Mouse (Mus musculus) frontal cortex, postnatal 25 days (tissue): ENCODE measurements at regions not wholly inside any gene's neighbourhood (a gene's known extent, or its start where the extent isn't known, plus 50 kb on each side); places are given as distances from the start of the nearest gene placed in this dataset.
A peak's percentile ranks its signal among the peaks of the same experiment; 100 is the strongest.

Experiments used
- DNase-seq, 2 experiments: peaks; one replicate each; pipeline ENCODE4 v3.0.0; 2022; ENCODE audit warnings: low spot score in 2 of 2

DNA sequence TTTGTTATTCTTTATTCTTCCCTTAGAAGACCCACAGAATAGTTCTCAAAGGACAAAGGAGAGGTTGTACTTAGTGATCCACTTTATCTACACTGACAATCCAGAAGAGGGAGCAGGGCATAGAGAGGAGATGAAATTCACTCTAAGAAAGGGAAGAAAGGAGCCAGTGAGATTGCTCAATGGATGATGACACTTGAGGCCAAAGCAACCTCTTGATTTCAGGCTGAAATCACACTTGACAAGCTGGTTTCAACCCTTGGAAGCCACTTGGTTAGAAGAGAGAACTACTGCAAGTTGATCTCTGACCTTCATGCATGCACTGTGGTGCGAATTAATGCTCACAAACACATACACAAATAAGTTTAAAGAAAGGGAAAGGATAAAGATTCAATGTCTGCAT lies 66.5 kb downstream of the Ccnl1 start:
- no peak for DNase-seq

- no peak for DNase-seq
These were observed 66.9 kb downstream of the Ccnl1 start for GRCm38 (mm10) chr3:65891139-65891538.

DNA sequence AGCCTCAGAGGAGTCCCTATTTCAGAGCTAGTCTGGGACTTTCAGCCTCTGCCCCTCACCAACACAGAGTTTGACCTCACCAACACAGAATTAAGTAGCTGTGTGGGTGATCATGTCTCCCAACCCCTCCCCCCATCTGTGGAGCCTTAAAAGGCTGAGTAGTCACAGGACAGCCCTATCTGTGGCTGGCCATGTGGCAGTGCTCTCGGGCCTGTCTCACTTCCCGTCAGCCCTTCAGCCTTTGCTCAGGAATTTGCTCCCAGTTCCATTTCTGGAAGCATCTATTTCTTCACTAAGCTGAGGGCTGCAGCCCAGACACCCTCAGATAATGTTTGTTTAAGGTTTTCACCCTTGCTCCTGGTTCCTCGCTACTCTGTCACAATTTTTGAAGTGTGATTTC lies 69.1 kb downstream of the Ccnl1 start:
- DNase-seq, result no peak

- peak; percentile 31 to 48 for DNase-seq
These were observed 73.5 kb downstream of the Ccnl1 start for GRCm38 (mm10) chr3:65884571-65885011.

GRCm38 (mm10) chr3:65882123-65882522 lies 75.9 kb downstream of the Ccnl1 start:
- DNase-seq, result no peak
